Mouse (Mus musculus) kidney, adult 10 weeks (tissue): ENCODE results near the gene Sept10. TPM values are rescaled to one million over a fixed set of nuclear protein-coding genes. Genes with fewer than 3 reads are reported as not detected.

Experiments used
- polyA plus RNA-seq: library from polyadenylated mRNA; stranded (reverse); fragments of 350-450 nt; fragmentation: Illumina TruSeq; extraction: RNeasy Lipid Tissue Mini Kit (QIAGEN cat#74804); gene quantifications from one replicate; pipeline ENCODE4 v1.2.3, GENCODE M21; 2014; ENCODE audit warnings: low read depth, low replicate concordance

The Sept10 gene
- 43.5 TPM for polyA plus RNA-seq

DNA sequence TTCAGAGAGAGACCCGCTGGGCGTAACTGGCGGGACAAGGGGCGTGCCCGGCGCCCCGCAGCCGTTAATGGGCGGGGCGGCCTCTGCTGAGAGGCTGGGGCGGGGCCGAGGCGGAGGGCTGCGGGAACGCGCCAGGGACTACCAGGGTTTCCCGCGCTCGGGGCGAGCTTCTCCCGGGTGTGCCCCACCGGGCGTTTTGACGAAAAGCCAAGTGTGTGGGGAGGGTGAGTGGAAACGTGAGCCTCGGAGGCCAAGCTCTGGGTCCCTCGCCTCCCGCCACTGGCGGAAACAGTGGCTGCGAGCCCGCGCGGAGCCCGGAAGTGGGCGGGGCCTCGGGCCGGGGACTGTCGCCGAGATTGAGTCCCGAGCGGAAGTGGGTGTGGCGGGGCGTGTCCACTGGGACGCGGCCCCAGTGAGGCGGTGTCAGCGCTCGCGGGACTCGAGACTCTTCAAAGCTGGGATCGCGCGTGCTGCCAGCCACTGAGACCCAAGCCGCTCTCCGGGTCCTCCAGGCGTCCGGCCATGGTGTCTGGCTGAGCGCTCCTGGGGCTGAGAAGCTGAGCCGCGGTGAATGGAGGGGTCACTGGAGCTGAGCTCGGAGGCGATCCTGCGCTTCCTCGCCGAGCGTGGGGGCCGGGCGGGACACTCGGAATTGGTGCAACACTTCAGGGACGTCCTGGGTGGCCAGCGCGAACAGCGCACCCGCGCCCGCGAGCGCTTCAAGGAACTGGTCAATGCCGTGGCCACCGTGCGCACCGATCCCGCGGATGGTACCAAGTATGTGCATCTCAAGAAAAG lies at the start of gene Sept10, which contains the start of gene Sowahc:
TSS of gene Sept10 (minus strand) at position 375 of the 798 bp plus-strand sequence.
TSS of gene Sowahc (plus strand) at position 481 of the 798 bp plus-strand sequence.

Other genes starting within 250 kb of the Sept10 start
- gene Sowahc, start 106 bp upstream of the Sept10 start, polyA plus RNA-seq, result 29.9 TPM
- gene P4ha1, start 101.4 kb upstream of the Sept10 start, polyA plus RNA-seq, result 55.5 TPM
- gene Gm10273, start 173.8 kb upstream of the Sept10 start, polyA plus RNA-seq, result 19.5 TPM
- gene Pla2g12b, start 181.8 kb upstream of the Sept10 start, polyA plus RNA-seq, result not detected
- gene Oit3, start 219.9 kb upstream of the Sept10 start, polyA plus RNA-seq, result not detected